Mouse (Mus musculus) kidney, embryonic 16.5 days (tissue): ENCODE data around the gene Aamp. TPM values are rescaled to one million over a fixed set of nuclear protein-coding genes. Genes with fewer than 3 reads are reported as not detected.
A peak's percentile ranks its signal among the peaks of the same experiment; 100 is the strongest.

Experiments
- ATAC-seq: fragments of 200-750 bp; cut with Nextera tagmentation; 2 replicates; pipeline ENCODE4 v1.8.0; 2017; ENCODE audit warnings: moderate TSS enrichment; ENCODE audit not compliant: low FRiP score, low TSS enrichment
- H3K27ac ChIP-seq: fragments of 300-500 bp; sonication (generic); 2 replicates; pipeline ENCODE4 v1.5.1; 2014; ENCODE audit warnings: low read length
- H3K27me3 ChIP-seq: fragments of 300-500 bp; sonication (generic); 2 replicates; pipeline ENCODE4 v1.6.1; 2014; ENCODE audit warnings: low read length, control low read depth, mixed read lengths; ENCODE audit not compliant: insufficient read depth
- H3K36me3 ChIP-seq: fragments of 300-500 bp; sonication (generic); 2 replicates; pipeline ENCODE4 v1.6.1; 2014; ENCODE audit warnings: low read length, control low read depth, mixed read lengths; ENCODE audit not compliant: insufficient read depth
- H3K4me1 ChIP-seq: fragments of 300-500 bp; sonication (generic); 2 replicates; pipeline ENCODE4 v1.6.1; 2014; ENCODE audit warnings: low read length, control low read depth, mixed read lengths; ENCODE audit not compliant: insufficient read depth
- H3K4me2 ChIP-seq: fragments of 300-500 bp; sonication (generic); replicated peaks from 2 replicates; pipeline ENCODE4 v1.6.1; 2014; ENCODE audit warnings: low read depth, low read length
- H3K4me3 ChIP-seq: fragments of 300-500 bp; sonication (generic); 2 replicates; pipeline ENCODE4 v1.5.1; 2014; ENCODE audit warnings: mild to moderate bottlenecking, low read length
- H3K9ac ChIP-seq: fragments of 300-500 bp; sonication (generic); replicated peaks from 2 replicates; pipeline ENCODE4 v1.6.1; 2014; ENCODE audit warnings: low read length
- H3K9me3 ChIP-seq: fragments of 300-500 bp; sonication (generic); 2 replicates; pipeline ENCODE4 v1.6.1; 2016; ENCODE audit warnings: low read length, control low read depth
- WGBS: fragments of 180-500 bp; shearing (Covaris S2); extraction: QIAGEN DNeasy Blood & Tissue Kit; methylation state at CpG from one replicate; pipeline ENCODE4 v1.1.7; 2014; 5-methylcytosine and 5-hydroxymethylcytosine counted together
- polyA plus RNA-seq: library from polyadenylated mRNA; unstranded; fragments of >200 nt; fragmentation: Nextera tagmentation; extraction: Ambion mirVana; gene quantifications from 2 replicates; pipeline ENCODE4 v1.2.1, GENCODE M21; 2015

Aamp gene
- polyA plus RNA-seq, 1 experiment from 2014 or later, result 350 TPM

GRCm38 (mm10) chr1:74275015-74275414 lies 9.5 kb downstream of the Aamp start:
- 0 out of 2 replicates have a peak overlapping the region, but pooled peaks have one; percentile 25 for H3K27ac ChIP-seq
- H3K36me3 ChIP-seq, result peaks cover 17% of the 10 kb centered on the region
- 0 out of 2 replicates have a peak overlapping the region, but pooled peaks have one; percentile 5 for H3K4me2 ChIP-seq
- peaks cover 34% of the 10 kb centered on the region for H3K4me1 ChIP-seq
- H3K27me3 ChIP-seq, result no peaks in the 10 kb centered on the region
- no peak overlapping the region for H3K4me3 ChIP-seq
- 10% methylated on average over 9 of the region's 9 CpGs for WGBS
- peak overlapping the region; percentile 20; the same call in 1 of the 2 replicates for H3K9ac ChIP-seq
- peak; percentile 58; the same call in 1 of the 2 replicates for ATAC-seq
- no peaks in the 10 kb centered on the region for H3K9me3 ChIP-seq

- Histone ChIP-seq H3K27me3 (no peaks in the 10 kb centered on the region), H3K4me2 (no peak overlapping the region), H3K9ac (no peak overlapping the region), H3K36me3 (peaks cover 21% of the 10 kb centered on the region), H3K4me1 (peaks cover 13% of the 10 kb centered on the region), H3K27ac (no peak overlapping the region), H3K4me3 (no peak overlapping the region), H3K9me3 (no peaks in the 10 kb centered on the region)
- 76% methylated on average over 4 of the region's 4 CpGs for WGBS
- no peak for ATAC-seq
Observed at GRCm38 (mm10) chr1:74271659-74272058, 12.9 kb downstream of the Aamp start.

GRCm38 (mm10) chr1:74268750-74269149 lies 15.8 kb downstream of the Aamp start:
- WGBS, result 87% methylated on average over 8 of the region's 8 CpGs
- no peak for ATAC-seq

GRCm38 (mm10) chr1:74262510-74262909 lies 22.0 kb downstream of the Aamp start:
- WGBS, result 77% methylated on average over 6 of the region's 6 CpGs
- Histone ChIP-seq H3K4me1 (no peaks in the 10 kb centered on the region), H3K4me3 (no peak overlapping the region), H3K27me3 (no peaks in the 10 kb centered on the region), H3K27ac (no peak overlapping the region), H3K9me3 (no peaks in the 10 kb centered on the region), H3K4me2 (no peak overlapping the region), H3K9ac (no peak overlapping the region), H3K36me3 (peaks cover 73% of the 10 kb centered on the region)
- ATAC-seq, result no peak

More at GRCm38 (mm10) chr1:74268750-74269149, 15.8 kb downstream of the Aamp start:
- no peak overlapping the region for H3K4me2 ChIP-seq
- H3K9ac ChIP-seq, result no peak overlapping the region
- H3K36me3 ChIP-seq, result peaks cover 50% of the 10 kb centered on the region
- no peaks in the 10 kb centered on the region for H3K27me3 ChIP-seq
- no peak overlapping the region for H3K4me3 ChIP-seq
- H3K4me1 ChIP-seq, result no peaks in the 10 kb centered on the region; the same call in 1 of the 2 replicates
- H3K27ac ChIP-seq, result no peak overlapping the region
- no peaks in the 10 kb centered on the region for H3K9me3 ChIP-seq

GRCm38 (mm10) chr1:74256782-74257181 lies 27.8 kb downstream of the Aamp start:
- Histone ChIP-seq H3K9ac (no peak overlapping the region), H3K9me3 (no peaks in the 10 kb centered on the region), H3K27ac (no peak overlapping the region), H3K4me1 (no peaks in the 10 kb centered on the region), H3K27me3 (no peaks in the 10 kb centered on the region), H3K4me2 (no peak overlapping the region), H3K36me3 (peaks cover 63% of the 10 kb centered on the region), H3K4me3 (no peak overlapping the region)
- 86% methylated on average over 4 of the region's 4 CpGs for WGBS
- ATAC-seq, result no peak

- H3K9ac ChIP-seq, result no peak overlapping the region
Observed at GRCm38 (mm10) chr1:74255704-74256345, 28.7 kb downstream of the Aamp start.

GRCm38 (mm10) chr1:74250096-74250495 lies 34.4 kb downstream of the Aamp start:
- no peaks in the 10 kb centered on the region for H3K9me3 ChIP-seq
- H3K4me1 ChIP-seq, result peaks cover 35% of the 10 kb centered on the region
- no peak overlapping the region for H3K4me3 ChIP-seq
- H3K27me3 ChIP-seq, result no peaks in the 10 kb centered on the region
- peak overlapping the region; percentile 96 for H3K27ac ChIP-seq
- peak overlapping the region; percentile 35; the same call in 1 of the 2 replicates for H3K4me2 ChIP-seq
- H3K9ac ChIP-seq, result no peak overlapping the region
- 83% methylated on average over 4 of the region's 4 CpGs for WGBS
- H3K36me3 ChIP-seq, result peaks cover 52% of the 10 kb centered on the region
- no peak for ATAC-seq

More at GRCm38 (mm10) chr1:74255704-74256345, 28.7 kb downstream of the Aamp start:
- no peaks in the 10 kb centered on the region for H3K4me1 ChIP-seq
- H3K4me3 ChIP-seq, result no peak overlapping the region
- H3K4me2 ChIP-seq, result no peak overlapping the region
- no peak for ATAC-seq
- H3K27ac ChIP-seq, result no peak overlapping the region
- 97% methylated on average over 8 of the region's 8 CpGs for WGBS
- peaks cover 69% of the 10 kb centered on the region for H3K36me3 ChIP-seq
- no peaks in the 10 kb centered on the region for H3K9me3 ChIP-seq
- H3K27me3 ChIP-seq, result no peaks in the 10 kb centered on the region

- H3K36me3 ChIP-seq, result peaks cover 48% of the 10 kb centered on the region
- H3K27ac ChIP-seq, result peak overlapping the region; percentile 96
- H3K4me1 ChIP-seq, result peaks cover 37% of the 10 kb centered on the region
- H3K9ac ChIP-seq, result peak overlapping the region; percentile 42; the same call in 1 of the 2 replicates
- H3K27me3 ChIP-seq, result no peaks in the 10 kb centered on the region
- peak overlapping the region; percentile 35 for H3K4me2 ChIP-seq
- WGBS, result 47% methylated on average over 5 of the region's 5 CpGs
- ATAC-seq, result peak; percentile 91
- H3K4me3 ChIP-seq, result no peak overlapping the region
- no peaks in the 10 kb centered on the region for H3K9me3 ChIP-seq
Observed at GRCm38 (mm10) chr1:74249331-74249980, 35.1 kb downstream of the Aamp start.

- Histone ChIP-seq H3K9ac (no peak overlapping the region), H3K27ac (peak overlapping the region; percentile 96), H3K36me3 (peaks cover 47% of the 10 kb centered on the region), H3K4me2 (0 out of 2 replicates have a peak overlapping the region, but pooled peaks have one; percentile 1), H3K4me1 (peaks cover 42% of the 10 kb centered on the region), H3K27me3 (no peaks in the 10 kb centered on the region), H3K4me3 (no peak overlapping the region), H3K9me3 (no peaks in the 10 kb centered on the region)
- peak; percentile 79 for ATAC-seq
- WGBS, result 56% methylated on average over 1 of the region's 1 CpGs
Observed at GRCm38 (mm10) chr1:74248799-74249198, 35.7 kb downstream of the Aamp start.

- no peaks in the 10 kb centered on the region for H3K9me3 ChIP-seq
- H3K9ac ChIP-seq, result no peak overlapping the region
- H3K27me3 ChIP-seq, result no peaks in the 10 kb centered on the region
- H3K4me2 ChIP-seq, result no peak overlapping the region
- H3K4me1 ChIP-seq, result peaks cover 56% of the 10 kb centered on the region
- peaks cover 20% of the 10 kb centered on the region; the same call in 1 of the 2 replicates for H3K36me3 ChIP-seq
- no peak overlapping the region for H3K27ac ChIP-seq
- WGBS, result 70% methylated on average over 2 of the region's 2 CpGs
- ATAC-seq, result no peak
- H3K4me3 ChIP-seq, result no peak overlapping the region
Observed at GRCm38 (mm10) chr1:74245525-74245924, 39.0 kb downstream of the Aamp start.
